Mouse (Mus musculus) kidney, adult 2 months (tissue): ENCODE measurements around the gene Cbx8.

Source experiments
- CTCF ChIP-seq: fragments of 200-500 bp; conservative IDR thresholded peaks from 2 replicates; pipeline ENCODE4 v1.5.1; 2011; ENCODE audit warnings: low read depth, mild to moderate bottlenecking, control low read depth, low read length, moderate library complexity, mixed read lengths; ENCODE audit not compliant: insufficient read depth, insufficient read length
- POLR2A ChIP-seq: fragments of 200-500 bp; IDR thresholded peaks from one replicate; pipeline ENCODE4 v1.6.1; 2011; ENCODE audit warnings: low read depth, low read length, control low read depth

DNA sequence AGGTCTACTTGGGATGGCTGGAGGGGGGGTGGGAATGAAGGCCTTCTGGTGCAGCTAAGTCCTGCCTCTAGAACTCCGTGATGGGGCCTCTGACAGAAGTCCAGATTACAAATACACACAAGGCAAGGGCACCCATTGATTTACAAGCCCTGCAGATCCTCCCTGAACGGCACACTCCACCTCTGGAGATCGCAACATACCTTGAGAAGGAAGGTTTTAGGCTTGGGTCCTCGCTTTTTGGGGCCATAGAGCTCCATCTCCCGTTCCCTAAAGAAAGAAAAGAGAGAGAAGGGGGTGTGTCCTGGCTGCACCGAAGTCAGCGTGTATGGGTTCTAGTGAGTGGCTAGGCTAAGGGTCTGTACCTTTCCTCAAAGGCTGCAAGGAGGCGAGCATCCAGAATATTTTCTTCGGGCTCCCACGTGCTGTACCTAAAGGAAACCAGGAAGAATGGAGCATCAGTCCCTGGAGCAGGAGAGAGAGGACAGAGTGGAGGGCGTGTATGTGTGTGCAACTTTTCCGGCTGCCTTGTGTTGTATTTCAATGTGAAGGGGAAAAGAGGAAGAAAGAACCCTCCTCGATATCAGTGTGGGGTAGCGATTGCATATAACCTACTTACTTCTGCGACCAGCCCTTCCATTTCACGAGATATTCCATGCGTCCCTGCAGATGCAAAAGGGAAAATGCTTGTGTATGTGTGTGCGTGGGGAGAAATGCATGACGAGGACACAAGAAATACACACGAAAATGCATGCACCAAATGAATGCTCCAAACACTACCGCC lies 847 bp downstream of the Cbx8 start:
- TF ChIP-seq POLR2A (no peak), CTCF (no peak)
